Mouse (Mus musculus): ENCODE data around the gene Kcnj3.

DNA sequence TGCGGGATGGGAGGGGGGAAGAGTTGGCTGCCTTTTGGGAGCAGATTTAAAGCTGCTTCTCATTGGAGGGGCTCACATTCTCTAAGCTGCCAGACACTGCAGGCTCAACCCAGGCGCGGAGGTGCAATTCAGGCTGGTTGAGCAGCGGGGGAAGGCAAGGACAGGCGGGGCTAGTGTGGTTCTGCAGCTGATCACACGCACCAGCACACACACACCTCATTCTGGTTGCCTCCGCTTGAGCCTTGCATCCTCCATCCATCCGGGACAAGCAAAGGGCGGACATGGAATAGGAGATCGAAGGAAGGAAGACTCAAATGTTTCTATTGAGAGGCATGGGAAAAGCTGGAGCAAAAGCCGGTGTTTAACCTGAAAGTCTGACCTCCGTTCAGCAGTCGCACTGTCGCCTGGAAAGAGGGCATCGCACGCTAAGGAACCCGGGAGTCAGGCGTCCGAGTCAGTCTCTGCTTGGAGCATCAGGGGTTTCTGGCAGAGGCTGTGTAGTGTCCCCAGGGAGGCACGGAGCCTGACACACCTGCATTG is at the start of gene Kcnj3:
- no peak for TF ChIP-seq CTCF (IDR thresholded peaks at IDR 0.05; ENCODE audit: borderline replicate concordance, insufficient read depth, low read length)
- no peak for TF ChIP-seq POLR2A (IDR thresholded peaks at IDR 0.05; ENCODE audit: low read depth, low read length)
